Mouse (Mus musculus) forebrain, postnatal 0 days (tissue): ENCODE measurements at regions not wholly inside any gene's neighbourhood (a gene's known extent, or its start where the extent isn't known, plus 50 kb on each side); places are given as distances from the start of the nearest gene placed in this dataset.
"Not testable (repeated sequence)": the region's sequence is repeated elsewhere in the genome, so short reads cannot be mapped to it uniquely, and the experiment has no call there.

Source experiments
- ATAC-seq: fragments of 200-750 bp; cut with Nextera tagmentation; 2 replicates; pipeline ENCODE4 v1.8.0; 2017; ENCODE audit warnings: mild to moderate bottlenecking, moderate library complexity
- DNase-seq: peaks from one replicate; pipeline ENCODE4 v3.0.0-alpha.2; 2015
- H3K27ac ChIP-seq: fragments of 300-500 bp; sonication (generic); 2 replicates; pipeline ENCODE4 v1.5.1; 2014; ENCODE audit warnings: low read depth, mild to moderate bottlenecking, antibody characterized with exemption, low read length, moderate library complexity, mixed read lengths
- H3K27me3 ChIP-seq: fragments of 300-500 bp; sonication (generic); 2 replicates; pipeline ENCODE4 v1.6.1; 2014; ENCODE audit warnings: mild to moderate bottlenecking, low read length, mixed read lengths; ENCODE audit not compliant: insufficient read depth
- H3K36me3 ChIP-seq: fragments of 300-500 bp; sonication (generic); 2 replicates; pipeline ENCODE4 v1.6.1; 2014; ENCODE audit warnings: mild to moderate bottlenecking, moderate library complexity; ENCODE audit not compliant: insufficient read depth
- H3K4me1 ChIP-seq: fragments of 300-500 bp; sonication (generic); 2 replicates; pipeline ENCODE4 v1.6.1; 2014; ENCODE audit warnings: antibody characterized with exemption; ENCODE audit not compliant: insufficient read depth
- H3K4me2 ChIP-seq: fragments of 300-500 bp; sonication (generic); 2 replicates; pipeline ENCODE4 v1.6.1; 2014; ENCODE audit warnings: low read depth, mild to moderate bottlenecking, moderate library complexity
- H3K4me3 ChIP-seq: fragments of 300-500 bp; sonication (generic); 2 replicates; pipeline ENCODE4 v1.5.1; 2014; ENCODE audit warnings: low read depth, low read length, mixed read lengths
- H3K9ac ChIP-seq: fragments of 300-500 bp; sonication (generic); 2 replicates; pipeline ENCODE4 v1.6.1; 2014; ENCODE audit warnings: mild to moderate bottlenecking
- H3K9me3 ChIP-seq: fragments of 300-500 bp; sonication (generic); 2 replicates; pipeline ENCODE4 v1.6.1; 2016; ENCODE audit warnings: low read length
- CTCF ChIP-seq: sonication (generic); IDR thresholded peaks from 2 replicates; pipeline ENCODE4 v1.5.1; 2016; ENCODE audit warnings: antibody characterized with exemption, control low read depth, low read depth
- WGBS: fragments of 180-500 bp; shearing (Covaris S2); extraction: QIAGEN DNeasy Blood & Tissue Kit; methylation state at CpG from one replicate; pipeline ENCODE4 v1.1.7; 2014; 5-methylcytosine and 5-hydroxymethylcytosine counted together

GRCm38 (mm10) chr5:7600418-7600817 lies 255.9 kb upstream of the Zfp804b start:
- ATAC-seq, result no peak
- H3K27ac ChIP-seq, result no peak overlapping the region
- no peak for DNase-seq
- H3K9ac ChIP-seq, result no peak overlapping the region
- H3K4me3 ChIP-seq, result no peak overlapping the region
- H3K4me1 ChIP-seq, result no peaks in the 10 kb centered on the region
- TF ChIP-seq CTCF, result no peak
- H3K9me3 ChIP-seq, result no peaks in the 10 kb centered on the region
- H3K36me3 ChIP-seq, result no peaks in the 10 kb centered on the region
- H3K27me3 ChIP-seq, result no peaks in the 10 kb centered on the region
- 84% methylated on average over 1 of the region's 1 CpGs for WGBS
- no peak overlapping the region for H3K4me2 ChIP-seq

- no peak for TF ChIP-seq CTCF
- H3K9ac ChIP-seq, result no peak overlapping the region
- H3K27me3 ChIP-seq, result no peaks in the 10 kb centered on the region
- ATAC-seq (peak; percentile 82), DNase-seq (peak; percentile 21)
- H3K9me3 ChIP-seq, result no peaks in the 10 kb centered on the region
- no peak overlapping the region for H3K4me2 ChIP-seq
- no peak overlapping the region for H3K4me3 ChIP-seq
- H3K4me1 ChIP-seq, result no peaks in the 10 kb centered on the region
- H3K36me3 ChIP-seq, result no peaks in the 10 kb centered on the region
- H3K27ac ChIP-seq, result no peak overlapping the region
Measured at GRCm38 (mm10) chr5:7607517-7607916, 263.0 kb upstream of the Zfp804b start.

GRCm38 (mm10) chr5:7607924-7608323 lies 263.4 kb upstream of the Zfp804b start:
- H3K4me3 ChIP-seq, result no peak overlapping the region
- no peaks in the 10 kb centered on the region for H3K4me1 ChIP-seq
- no peaks in the 10 kb centered on the region for H3K27me3 ChIP-seq
- no peak overlapping the region for H3K4me2 ChIP-seq
- H3K36me3 ChIP-seq, result no peaks in the 10 kb centered on the region
- H3K27ac ChIP-seq, result no peak overlapping the region
- DNase-seq (peak; percentile 32), ATAC-seq (peak; percentile 89)
- TF ChIP-seq CTCF, result no peak
- H3K9ac ChIP-seq, result no peak overlapping the region
- WGBS, result 69% methylated on average over 2 of the region's 2 CpGs
- H3K9me3 ChIP-seq, result no peaks in the 10 kb centered on the region

- Histone ChIP-seq H3K9me3 (no peaks in the 10 kb centered on the region), H3K36me3 (no peaks in the 10 kb centered on the region), H3K4me1 (no peaks in the 10 kb centered on the region), H3K4me2 (no peak overlapping the region), H3K9ac (no peak overlapping the region), H3K27ac (no peak overlapping the region), H3K4me3 (no peak overlapping the region), H3K27me3 (no peaks in the 10 kb centered on the region)
- WGBS, result 32% methylated on average over 2 of the region's 2 CpGs
- peak; percentile 18 for ATAC-seq
- TF ChIP-seq CTCF, result no peak
- peak; percentile 58 for DNase-seq
Measured at GRCm38 (mm10) chr5:7655280-7655679, 305.0 kb upstream of the Steap4 start.

GRCm38 (mm10) chr5:7701776-7702175 lies 258.5 kb upstream of the Steap4 start:
- Histone ChIP-seq H3K9ac (no peak overlapping the region), H3K4me2 (no peak overlapping the region), H3K36me3 (no peaks in the 10 kb centered on the region), H3K27me3 (no peaks in the 10 kb centered on the region), H3K27ac (no peak overlapping the region), H3K9me3 (no peaks in the 10 kb centered on the region), H3K4me3 (no peak overlapping the region), H3K4me1 (no peaks in the 10 kb centered on the region)
- TF ChIP-seq CTCF, result no peak
- 45% methylated on average over 1 of the region's 1 CpGs for WGBS
- DNase-seq (no peak), ATAC-seq (no peak)

- Histone ChIP-seq H3K27ac (no peak overlapping the region), H3K4me2 (no peak overlapping the region), H3K36me3 (no peaks in the 10 kb centered on the region), H3K27me3 (no peaks in the 10 kb centered on the region), H3K4me1 (no peaks in the 10 kb centered on the region), H3K4me3 (no peak overlapping the region), H3K9me3 (no peaks in the 10 kb centered on the region), H3K9ac (no peak overlapping the region)
- no peak for DNase-seq
- no peak for TF ChIP-seq CTCF
- ATAC-seq, result peak; percentile 47; the same call in 1 of the 2 replicates
Measured at GRCm38 (mm10) chr5:7719557-7719956, 240.7 kb upstream of the Steap4 start.

GRCm38 (mm10) chr5:7720061-7720460 lies 240.2 kb upstream of the Steap4 start:
- no peaks in the 10 kb centered on the region for H3K27me3 ChIP-seq
- ATAC-seq (no peak), DNase-seq (no peak)
- no peak overlapping the region for H3K9ac ChIP-seq
- H3K4me3 ChIP-seq, result no peak overlapping the region
- 27% methylated on average over 3 of the region's 3 CpGs for WGBS
- H3K36me3 ChIP-seq, result no peaks in the 10 kb centered on the region
- H3K4me1 ChIP-seq, result no peaks in the 10 kb centered on the region
- TF ChIP-seq CTCF, result no peak
- H3K4me2 ChIP-seq, result no peak overlapping the region
- H3K27ac ChIP-seq, result no peak overlapping the region
- H3K9me3 ChIP-seq, result no peaks in the 10 kb centered on the region

GRCm38 (mm10) chr5:7720688-7721087 lies 239.6 kb upstream of the Steap4 start:
- H3K9ac ChIP-seq, result no peak overlapping the region
- H3K27ac ChIP-seq, result no peak overlapping the region
- no peaks in the 10 kb centered on the region for H3K9me3 ChIP-seq
- no peaks in the 10 kb centered on the region for H3K27me3 ChIP-seq
- no peak overlapping the region for H3K4me3 ChIP-seq
- DNase-seq (no peak), ATAC-seq (no peak)
- H3K4me2 ChIP-seq, result no peak overlapping the region
- H3K4me1 ChIP-seq, result no peaks in the 10 kb centered on the region
- 82% methylated on average over 2 of the region's 2 CpGs for WGBS
- no peaks in the 10 kb centered on the region for H3K36me3 ChIP-seq
- TF ChIP-seq CTCF, result no peak

- 73% methylated on average over 2 of the region's 2 CpGs for WGBS
- not testable (repeated sequence) for H3K4me2 ChIP-seq, H3K4me1 ChIP-seq, ATAC-seq, H3K9ac ChIP-seq, H3K27me3 ChIP-seq, DNase-seq, H3K27ac ChIP-seq, H3K36me3 ChIP-seq, H3K9me3 ChIP-seq, H3K4me3 ChIP-seq
Measured at GRCm38 (mm10) chr5:7732566-7732965, 227.7 kb upstream of the Steap4 start.
